Mouse (Mus musculus) midbrain, embryonic 16.5 days (tissue): ENCODE measurements around the gene Foxp1. TPM values are rescaled to one million over a fixed set of nuclear protein-coding genes. Genes with fewer than 3 reads are reported as not detected.

Experiments used
- ATAC-seq: fragments of 200-750 bp; cut with Nextera tagmentation; 2 replicates; pipeline ENCODE4 v1.8.0; 2017; ENCODE audit warnings: moderate TSS enrichment
- H3K27ac ChIP-seq: fragments of 300-500 bp; sonication (generic); 2 replicates; pipeline ENCODE4 v1.5.1; 2014; ENCODE audit warnings: mild to moderate bottlenecking, low read length, mixed read lengths
- H3K27me3 ChIP-seq: fragments of 300-500 bp; sonication (generic); 2 replicates; pipeline ENCODE4 v1.6.1; 2014; ENCODE audit warnings: low read depth, low read length, mixed read lengths; ENCODE audit not compliant: control insufficient read depth, insufficient read depth
- H3K36me3 ChIP-seq: fragments of 300-500 bp; sonication (generic); 2 replicates; pipeline ENCODE4 v1.6.1; 2014; ENCODE audit warnings: mild to moderate bottlenecking, low read length, moderate library complexity, mixed read lengths; ENCODE audit not compliant: control insufficient read depth, insufficient read depth
- H3K4me1 ChIP-seq: fragments of 300-500 bp; sonication (generic); 2 replicates; pipeline ENCODE4 v1.6.1; 2014; ENCODE audit warnings: mild to moderate bottlenecking, low read length, mixed read lengths; ENCODE audit not compliant: control insufficient read depth, insufficient read depth
- H3K4me2 ChIP-seq: fragments of 300-500 bp; sonication (generic); 2 replicates; pipeline ENCODE4 v1.6.1; 2014; ENCODE audit warnings: mild to moderate bottlenecking, low read length, mixed read lengths
- H3K4me3 ChIP-seq: fragments of 300-500 bp; sonication (generic); 2 replicates; pipeline ENCODE4 v1.5.1; 2014; ENCODE audit warnings: low read depth, mild to moderate bottlenecking, low read length, moderate library complexity, mixed read lengths
- H3K9ac ChIP-seq: fragments of 300-500 bp; sonication (generic); 2 replicates; pipeline ENCODE4 v1.6.1; 2014; ENCODE audit warnings: low read depth, low read length, mixed read lengths
- H3K9me3 ChIP-seq: fragments of 300-500 bp; sonication (generic); replicated peaks from 2 replicates; pipeline ENCODE4 v1.6.1; 2014; ENCODE audit warnings: mild to moderate bottlenecking, low read length, mixed read lengths; ENCODE audit not compliant: control insufficient read depth, poor library complexity, severe bottlenecking
- WGBS: fragments of 180-500 bp; shearing (Covaris S2); extraction: QIAGEN DNeasy Blood & Tissue Kit; methylation state at CpG from one replicate; pipeline ENCODE4 v1.1.7; 2014; 5-methylcytosine and 5-hydroxymethylcytosine counted together
- polyA plus RNA-seq: library from polyadenylated mRNA; unstranded; fragments of >200 nt; fragmentation: Nextera tagmentation; extraction: Ambion mirVana; gene quantifications from 2 replicates; pipeline ENCODE4 v1.2.1, GENCODE M21; 2015

Gene Foxp1
- polyA plus RNA-seq, 1 experiment from 2014 or later = 79.8 TPM

- peaks cover 5% of the 10 kb centered on the region for H3K4me1 ChIP-seq
- ATAC-seq = no peak
- H3K9ac ChIP-seq = no peak overlapping the region
- H3K27ac ChIP-seq = no peak overlapping the region
- H3K4me3 ChIP-seq = no peak overlapping the region
- 64% methylated on average over 13 of the region's 13 CpGs for WGBS
- H3K9me3 ChIP-seq = no peaks in the 10 kb centered on the region
- no peak overlapping the region for H3K4me2 ChIP-seq
- no peaks in the 10 kb centered on the region for H3K36me3 ChIP-seq
- no peaks in the 10 kb centered on the region for H3K27me3 ChIP-seq
Observed at GRCm38 (mm10) chr6:99335174-99335830, 187.2 kb downstream of the Foxp1 start.

- H3K9me3 ChIP-seq = no peaks in the 10 kb centered on the region
- WGBS = 98% methylated on average over 3 of the region's 3 CpGs
- H3K4me3 ChIP-seq = no peak overlapping the region
- no peak for ATAC-seq
- H3K27ac ChIP-seq = no peak overlapping the region
- no peaks in the 10 kb centered on the region for H3K27me3 ChIP-seq
- no peak overlapping the region for H3K4me2 ChIP-seq
- peaks cover 2% of the 10 kb centered on the region; the same call in 1 of the 2 replicates for H3K4me1 ChIP-seq
- H3K9ac ChIP-seq = no peak overlapping the region
- no peaks in the 10 kb centered on the region for H3K36me3 ChIP-seq
Observed at GRCm38 (mm10) chr6:99334255-99334654, 188.3 kb downstream of the Foxp1 start.

GRCm38 (mm10) chr6:99333127-99333526 is 189.4 kb downstream of the Foxp1 start:
- Histone ChIP-seq H3K9me3 (no peaks in the 10 kb centered on the region), H3K4me1 (no peaks in the 10 kb centered on the region), H3K4me3 (no peak overlapping the region), H3K27ac (no peak overlapping the region), H3K9ac (no peak overlapping the region), H3K4me2 (no peak overlapping the region), H3K36me3 (no peaks in the 10 kb centered on the region), H3K27me3 (no peaks in the 10 kb centered on the region)
- 83% methylated on average over 5 of the region's 5 CpGs for WGBS
- ATAC-seq = no peak

- Histone ChIP-seq H3K27me3 (no peaks in the 10 kb centered on the region), H3K9ac (no peak overlapping the region), H3K36me3 (no peaks in the 10 kb centered on the region), H3K27ac (no peak overlapping the region), H3K4me3 (no peak overlapping the region), H3K4me2 (no peak overlapping the region), H3K4me1 (no peaks in the 10 kb centered on the region), H3K9me3 (no peaks in the 10 kb centered on the region)
- 83% methylated on average over 4 of the region's 4 CpGs for WGBS
- ATAC-seq = no peak
Observed at GRCm38 (mm10) chr6:99330169-99330568, 192.4 kb downstream of the Foxp1 start.

- Histone ChIP-seq H3K4me1 (no peaks in the 10 kb centered on the region), H3K27ac (no peak overlapping the region), H3K4me3 (no peak overlapping the region), H3K4me2 (no peak overlapping the region), H3K27me3 (no peaks in the 10 kb centered on the region), H3K9me3 (no peaks in the 10 kb centered on the region), H3K9ac (no peak overlapping the region), H3K36me3 (no peaks in the 10 kb centered on the region)
- WGBS = 84% methylated on average over 2 of the region's 2 CpGs
- no peak for ATAC-seq
Observed at GRCm38 (mm10) chr6:99328634-99329033, 193.9 kb downstream of the Foxp1 start.

- 94% methylated on average over 6 of the region's 6 CpGs for WGBS
- no peak overlapping the region for H3K4me2 ChIP-seq
- H3K4me1 ChIP-seq = no peaks in the 10 kb centered on the region
- H3K4me3 ChIP-seq = no peak overlapping the region
- no peaks in the 10 kb centered on the region for H3K9me3 ChIP-seq
- H3K36me3 ChIP-seq = no peaks in the 10 kb centered on the region
- no peak overlapping the region for H3K27ac ChIP-seq
- no peaks in the 10 kb centered on the region for H3K27me3 ChIP-seq
- no peak overlapping the region for H3K9ac ChIP-seq
- ATAC-seq = no peak
Observed at GRCm38 (mm10) chr6:99328146-99328545, 194.4 kb downstream of the Foxp1 start.

- Histone ChIP-seq H3K9me3 (no peaks in the 10 kb centered on the region), H3K4me2 (no peak overlapping the region), H3K4me3 (no peak overlapping the region), H3K4me1 (no peaks in the 10 kb centered on the region), H3K36me3 (no peaks in the 10 kb centered on the region), H3K9ac (no peak overlapping the region), H3K27ac (no peak overlapping the region), H3K27me3 (no peaks in the 10 kb centered on the region)
- 82% methylated on average over 11 of the region's 11 CpGs for WGBS
- no peak for ATAC-seq
Observed at GRCm38 (mm10) chr6:99327721-99328120, 194.8 kb downstream of the Foxp1 start.

- no peak overlapping the region for H3K4me3 ChIP-seq
- H3K9me3 ChIP-seq = no peaks in the 10 kb centered on the region
- no peak for ATAC-seq
- no peaks in the 10 kb centered on the region for H3K4me1 ChIP-seq
- no peaks in the 10 kb centered on the region for H3K36me3 ChIP-seq
- no peak overlapping the region for H3K27ac ChIP-seq
- no peak overlapping the region for H3K9ac ChIP-seq
- 100% methylated on average over 2 of the region's 2 CpGs for WGBS
- H3K27me3 ChIP-seq = no peaks in the 10 kb centered on the region
- H3K4me2 ChIP-seq = no peak overlapping the region
Observed at GRCm38 (mm10) chr6:99325881-99326280, 196.6 kb downstream of the Foxp1 start.

GRCm38 (mm10) chr6:99325461-99325860 is 197.1 kb downstream of the Foxp1 start:
- WGBS = 93% methylated on average over 5 of the region's 5 CpGs
- Histone ChIP-seq H3K9me3 (no peaks in the 10 kb centered on the region), H3K4me2 (no peak overlapping the region), H3K27ac (no peak overlapping the region), H3K27me3 (no peaks in the 10 kb centered on the region), H3K36me3 (no peaks in the 10 kb centered on the region), H3K9ac (no peak overlapping the region), H3K4me1 (no peaks in the 10 kb centered on the region), H3K4me3 (no peak overlapping the region)
- ATAC-seq = no peak
